Mouse (Mus musculus): Measurements from ENCODE around the gene Ttc39d. TPM values are rescaled to one million over a fixed set of nuclear protein-coding genes. Genes with fewer than 3 reads are reported as not detected.
"Not testable (repeated sequence)": the region's sequence is repeated elsewhere in the genome, so short reads cannot be mapped to it uniquely, and the experiment has no call there.

Ttc39d gene
- polyA plus RNA-seq, 1 experiment from 2014 or later = 0.15 TPM

- H3K27me3 ChIP-seq (ENCODE audit: control insufficient read depth, insufficient read depth, low read length) = no peaks in the 10 kb centered on the region
- ATAC-seq (ENCODE audit: low FRiP score) = peak; percentile 90
- no peaks in the 10 kb centered on the region for H3K36me3 ChIP-seq (replicated peaks; ENCODE audit: control insufficient read depth, insufficient read depth)
- H3K9ac ChIP-seq = no peak overlapping the region
- no peak overlapping the region for H3K4me3 ChIP-seq (replicated peaks; ENCODE audit: low read length)
- no peaks in the 10 kb centered on the region for H3K9me3 ChIP-seq (ENCODE audit: control insufficient read depth, low read length)
- under 1% methylated on average over 6 of the region's 6 CpGs for WGBS
- H3K4me2 ChIP-seq (replicated peaks) = no peak overlapping the region
- peak; percentile 84 for DNase-seq (ENCODE audit: low spot score)
- no peak overlapping the region for H3K27ac ChIP-seq
- no peaks in the 10 kb centered on the region for H3K4me1 ChIP-seq (replicated peaks; ENCODE audit: control insufficient read depth, insufficient read depth, low read length)
Measured at GRCm38 (mm10) chr17:80179959-80180358, 27.3 kb upstream of the Ttc39d start.

GRCm38 (mm10) chr17:80180468-80180867 lies 26.8 kb upstream of the Ttc39d start:
- no peak overlapping the region for H3K9ac ChIP-seq
- ATAC-seq (ENCODE audit: low FRiP score) (peak; percentile 32; the same call in 1 of the 2 replicates), DNase-seq (ENCODE audit: low spot score) (no peak)
- no peak overlapping the region for H3K4me2 ChIP-seq (replicated peaks)
- no peaks in the 10 kb centered on the region for H3K9me3 ChIP-seq (ENCODE audit: control insufficient read depth, low read length)
- H3K27me3 ChIP-seq (ENCODE audit: control insufficient read depth, insufficient read depth, low read length) = no peaks in the 10 kb centered on the region
- no peak overlapping the region for H3K27ac ChIP-seq
- no peak overlapping the region for H3K4me3 ChIP-seq (replicated peaks; ENCODE audit: low read length)
- H3K4me1 ChIP-seq (replicated peaks; ENCODE audit: control insufficient read depth, insufficient read depth, low read length) = no peaks in the 10 kb centered on the region
- H3K36me3 ChIP-seq (replicated peaks; ENCODE audit: control insufficient read depth, insufficient read depth) = no peaks in the 10 kb centered on the region

GRCm38 (mm10) chr17:80183615-80184014 lies 23.6 kb upstream of the Ttc39d start:
- H3K4me1 ChIP-seq (replicated peaks; ENCODE audit: control insufficient read depth, insufficient read depth, low read length) = no peaks in the 10 kb centered on the region
- ATAC-seq (ENCODE audit: low FRiP score) (no peak), DNase-seq (ENCODE audit: low spot score) (no peak)
- no peaks in the 10 kb centered on the region for H3K9me3 ChIP-seq (ENCODE audit: control insufficient read depth, low read length)
- H3K27me3 ChIP-seq (ENCODE audit: control insufficient read depth, insufficient read depth, low read length) = no peaks in the 10 kb centered on the region
- 83% methylated on average over 10 of the region's 10 CpGs for WGBS
- no peak overlapping the region for H3K27ac ChIP-seq
- H3K36me3 ChIP-seq (replicated peaks; ENCODE audit: control insufficient read depth, insufficient read depth) = no peaks in the 10 kb centered on the region
- H3K9ac ChIP-seq = no peak overlapping the region
- H3K4me2 ChIP-seq (replicated peaks) = no peak overlapping the region
- H3K4me3 ChIP-seq (replicated peaks; ENCODE audit: low read length) = no peak overlapping the region

GRCm38 (mm10) chr17:80193075-80193474 lies 14.2 kb upstream of the Ttc39d start:
- DNase-seq (ENCODE audit: low spot score) (peak; percentile 73), ATAC-seq (ENCODE audit: low FRiP score) (no peak)
- H3K36me3 ChIP-seq (replicated peaks; ENCODE audit: control insufficient read depth, insufficient read depth) = peaks cover 34% of the 10 kb centered on the region
- H3K9me3 ChIP-seq (ENCODE audit: control insufficient read depth, low read length) = no peaks in the 10 kb centered on the region
- no peaks in the 10 kb centered on the region for H3K4me1 ChIP-seq (replicated peaks; ENCODE audit: control insufficient read depth, insufficient read depth, low read length)
- no peak overlapping the region for H3K4me2 ChIP-seq (replicated peaks)
- H3K27me3 ChIP-seq (ENCODE audit: control insufficient read depth, insufficient read depth, low read length) = no peaks in the 10 kb centered on the region
- no peak overlapping the region for H3K27ac ChIP-seq
- 75% methylated on average over 5 of the region's 5 CpGs for WGBS
- H3K4me3 ChIP-seq (replicated peaks; ENCODE audit: low read length) = no peak overlapping the region
- H3K9ac ChIP-seq = no peak overlapping the region

- Histone ChIP-seq H3K27me3 (ENCODE audit: control insufficient read depth, insufficient read depth, low read length) (no peaks in the 10 kb centered on the region), H3K27ac (no peak overlapping the region), H3K4me2 (replicated peaks) (no peak overlapping the region), H3K9me3 (ENCODE audit: control insufficient read depth, low read length) (no peaks in the 10 kb centered on the region), H3K36me3 (replicated peaks; ENCODE audit: control insufficient read depth, insufficient read depth) (peaks cover 85% of the 10 kb centered on the region), H3K9ac (no peak overlapping the region), H3K4me1 (replicated peaks; ENCODE audit: control insufficient read depth, insufficient read depth, low read length) (no peaks in the 10 kb centered on the region; the same call in 1 of the 2 replicates), H3K4me3 (replicated peaks; ENCODE audit: low read length) (no peak overlapping the region)
- WGBS = 95% methylated on average over 3 of the region's 3 CpGs
- ATAC-seq (ENCODE audit: low FRiP score) = 0 out of 2 replicates have a peak, but pooled peaks have one; percentile 21
- no peak for DNase-seq (ENCODE audit: low spot score)
Measured at GRCm38 (mm10) chr17:80199160-80199778, 8.0 kb upstream of the Ttc39d start.

- 30% methylated on average over 5 of the region's 5 CpGs for WGBS
- H3K36me3 ChIP-seq (replicated peaks; ENCODE audit: control insufficient read depth, insufficient read depth) = peaks cover 45% of the 10 kb centered on the region
- peak overlapping the region; percentile 98 for H3K4me2 ChIP-seq (replicated peaks)
- no peak for DNase-seq (ENCODE audit: low spot score)
- no peak for ATAC-seq (ENCODE audit: low FRiP score)
- H3K9me3 ChIP-seq (ENCODE audit: control insufficient read depth, low read length) = no peaks in the 10 kb centered on the region
- H3K4me1 ChIP-seq (replicated peaks; ENCODE audit: control insufficient read depth, insufficient read depth, low read length) = peaks cover 16% of the 10 kb centered on the region
- H3K27ac ChIP-seq = peak overlapping the region; percentile 100
- H3K4me3 ChIP-seq (replicated peaks; ENCODE audit: low read length) = peak overlapping the region; percentile 91
- H3K9ac ChIP-seq = peak overlapping the region; percentile 99
- H3K27me3 ChIP-seq (ENCODE audit: control insufficient read depth, insufficient read depth, low read length) = no peaks in the 10 kb centered on the region
Measured at GRCm38 (mm10) chr17:80205657-80206056, 1.6 kb upstream of the Ttc39d start.

GRCm38 (mm10) chr17:80206301-80206670 lies 974 bp upstream of the Ttc39d start:
- Histone ChIP-seq H3K36me3 (replicated peaks; ENCODE audit: control insufficient read depth, insufficient read depth) (peaks cover 40% of the 10 kb centered on the region), H3K4me2 (replicated peaks) (peak overlapping the region; percentile 98), H3K27ac (peak overlapping the region; percentile 100), H3K4me1 (replicated peaks; ENCODE audit: control insufficient read depth, insufficient read depth, low read length) (peaks cover 16% of the 10 kb centered on the region), H3K9me3 (ENCODE audit: control insufficient read depth, low read length) (no peaks in the 10 kb centered on the region), H3K27me3 (ENCODE audit: control insufficient read depth, insufficient read depth, low read length) (no peaks in the 10 kb centered on the region), H3K9ac (peak overlapping the region; percentile 99), H3K4me3 (replicated peaks; ENCODE audit: low read length) (peak overlapping the region; percentile 91)
- DNase-seq (ENCODE audit: low spot score) (peak; percentile 48), ATAC-seq (ENCODE audit: low FRiP score) (peak; percentile 68)
- under 1% methylated on average over 36 of the region's 36 CpGs for WGBS

GRCm38 (mm10) chr17:80213998-80214397 lies 6.7 kb downstream of the Ttc39d start:
- not testable (repeated sequence) for H3K9ac ChIP-seq

GRCm38 (mm10) chr17:80220131-80220530 lies 12.9 kb downstream of the Ttc39d start:
- no peak overlapping the region for H3K27ac ChIP-seq
- DNase-seq (ENCODE audit: low spot score) (no peak), ATAC-seq (ENCODE audit: low FRiP score) (no peak)
- H3K4me1 ChIP-seq (replicated peaks; ENCODE audit: control insufficient read depth, insufficient read depth, low read length) = 0 out of 2 replicates have a peak, but pooled peaks cover 8% of the 10 kb centered on the region
- no peak overlapping the region for H3K4me3 ChIP-seq (replicated peaks; ENCODE audit: low read length)
- no peak overlapping the region for H3K9ac ChIP-seq
- 81% methylated on average over 2 of the region's 2 CpGs for WGBS
- H3K27me3 ChIP-seq (ENCODE audit: control insufficient read depth, insufficient read depth, low read length) = no peaks in the 10 kb centered on the region
- no peak overlapping the region for H3K4me2 ChIP-seq (replicated peaks)
- no peaks in the 10 kb centered on the region for H3K36me3 ChIP-seq (replicated peaks; ENCODE audit: control insufficient read depth, insufficient read depth)
- no peaks in the 10 kb centered on the region for H3K9me3 ChIP-seq (ENCODE audit: control insufficient read depth, low read length)

More at GRCm38 (mm10) chr17:80213998-80214397, 6.7 kb downstream of the Ttc39d start:
- not testable (repeated sequence) for H3K36me3 ChIP-seq (replicated peaks; ENCODE audit: control insufficient read depth, insufficient read depth); ATAC-seq (ENCODE audit: low FRiP score); H3K9me3 ChIP-seq (ENCODE audit: control insufficient read depth, low read length); H3K4me1 ChIP-seq (replicated peaks; ENCODE audit: control insufficient read depth, insufficient read depth, low read length); H3K27ac ChIP-seq; H3K27me3 ChIP-seq (ENCODE audit: control insufficient read depth, insufficient read depth, low read length); DNase-seq (ENCODE audit: low spot score); H3K4me2 ChIP-seq (replicated peaks); H3K4me3 ChIP-seq (replicated peaks; ENCODE audit: low read length)
- 89% methylated on average over 4 of the region's 4 CpGs for WGBS

GRCm38 (mm10) chr17:80221202-80221601 lies 13.9 kb downstream of the Ttc39d start:
- DNase-seq (ENCODE audit: low spot score) (no peak), ATAC-seq (ENCODE audit: low FRiP score) (no peak)
- H3K36me3 ChIP-seq (replicated peaks; ENCODE audit: control insufficient read depth, insufficient read depth) = no peaks in the 10 kb centered on the region
- H3K9me3 ChIP-seq (ENCODE audit: control insufficient read depth, low read length) = no peaks in the 10 kb centered on the region
- 75% methylated on average over 9 of the region's 9 CpGs for WGBS
- H3K4me3 ChIP-seq (replicated peaks; ENCODE audit: low read length) = no peak overlapping the region
- H3K4me1 ChIP-seq (replicated peaks; ENCODE audit: control insufficient read depth, insufficient read depth, low read length) = 0 out of 2 replicates have a peak, but pooled peaks cover 8% of the 10 kb centered on the region
- H3K9ac ChIP-seq = no peak overlapping the region
- H3K27ac ChIP-seq = no peak overlapping the region
- H3K27me3 ChIP-seq (ENCODE audit: control insufficient read depth, insufficient read depth, low read length) = no peaks in the 10 kb centered on the region
- H3K4me2 ChIP-seq (replicated peaks) = no peak overlapping the region

Data from hindbrain, embryonic 14.5 days (tissue).